15 mouse cellular contexts compared by ENCODE assay signal in genomic region chr8:11384841-11385240, GRCm38 (mm10).
DNase-seq lines count a peak whose midpoint lies in the region; ATAC-seq and TF ChIP-seq lines count a peak whose summit lies in the region.
"Had no signal": no experiment of that assay in that cellular context is flagged by ENCODE, and none has a peak within 500 bp of the region (broad histone marks: within the 10 kb centered on the region; RNA-seq: fewer than 3 reads in every experiment).

No protein-coding gene starts in this region.

- ATAC-seq in embryonic facial prominence, embryonic 13.5 days (ENCODE audit: insufficient number of reproducible peaks, insufficient read depth, low FRiP score, low TSS enrichment, low read depth): no peak
- ATAC-seq in hindbrain, postnatal 0 days: no peak
- ATAC-seq in hindbrain, embryonic 16.5 days: no peak
- ATAC-seq in midbrain, postnatal 0 days (ENCODE audit: low FRiP score): no peak
- ATAC-seq in midbrain, embryonic 16.5 days: no peak
- ATAC-seq in stomach, embryonic 16.5 days (ENCODE audit: insufficient read depth, low FRiP score): no peak
- ATAC-seq: forebrain, embryonic 16.5 days; liver, embryonic 12.5 days had no signal

- peak; percentile 18; the same call in 1 of the 2 replicates for TF ChIP-seq CTCF in hindbrain, postnatal 0 days (IDR thresholded peaks at IDR 0.05; ENCODE audit: low read depth)
- peak; percentile 17; the same call in 1 of the 2 replicates for TF ChIP-seq CTCF in midbrain, postnatal 0 days (IDR thresholded peaks at IDR 0.05)

- H3K36me3 ChIP-seq in embryonic facial prominence, embryonic 13.5 days: no peaks in the 10 kb centered on the region
- H3K36me3 ChIP-seq in embryonic facial prominence, embryonic 10.5 days (replicated peaks): peaks cover 1% of the 10 kb centered on the region
- no peaks in the 10 kb centered on the region for H3K36me3 ChIP-seq in hindbrain, postnatal 0 days (ENCODE audit: insufficient read depth, low read length)
- no peaks in the 10 kb centered on the region for H3K36me3 ChIP-seq in hindbrain, embryonic 16.5 days (ENCODE audit: control insufficient read depth, insufficient read depth, low read length)
- no peaks in the 10 kb centered on the region for H3K36me3 ChIP-seq in midbrain, postnatal 0 days (ENCODE audit: insufficient read depth, low read length)
- no peaks in the 10 kb centered on the region for H3K36me3 ChIP-seq in midbrain, embryonic 16.5 days (ENCODE audit: control insufficient read depth, insufficient read depth, low read length)
- no peaks in the 10 kb centered on the region for H3K36me3 ChIP-seq in stomach, embryonic 16.5 days (ENCODE audit: control insufficient read depth, insufficient read depth, low read length)
- H3K36me3 ChIP-seq: embryonic facial prominence, embryonic 12.5 days; liver, embryonic 12.5 days had no signal

- no peak overlapping the region for H3K4me2 ChIP-seq in embryonic facial prominence, embryonic 13.5 days
- no peak overlapping the region for H3K4me2 ChIP-seq in hindbrain, postnatal 0 days (ENCODE audit: low read depth, low read length)
- H3K4me2 ChIP-seq in hindbrain, embryonic 16.5 days (ENCODE audit: low read length): no peak overlapping the region
- H3K4me2 ChIP-seq in midbrain, postnatal 0 days (ENCODE audit: low read depth, low read length, poor library complexity, severe bottlenecking): no peak overlapping the region
- no peak overlapping the region for H3K4me2 ChIP-seq in midbrain, embryonic 16.5 days (ENCODE audit: low read length)
- H3K4me2 ChIP-seq in stomach, embryonic 16.5 days (ENCODE audit: low read depth, low read length): no peak overlapping the region
- H3K4me2 ChIP-seq: embryonic facial prominence, embryonic 12.5 days; hindbrain, embryonic 14.5 days; liver, embryonic 12.5 days had no signal

- H3K9me3 ChIP-seq in embryonic facial prominence, embryonic 13.5 days: no peaks in the 10 kb centered on the region
- no peaks in the 10 kb centered on the region for H3K9me3 ChIP-seq in embryonic facial prominence, embryonic 10.5 days
- H3K9me3 ChIP-seq in hindbrain, postnatal 0 days (ENCODE audit: low read length): no peaks in the 10 kb centered on the region
- no peaks in the 10 kb centered on the region for H3K9me3 ChIP-seq in hindbrain, embryonic 16.5 days (ENCODE audit: control insufficient read depth, low read length)
- no peaks in the 10 kb centered on the region for H3K9me3 ChIP-seq in midbrain, postnatal 0 days (ENCODE audit: low read length)
- H3K9me3 ChIP-seq in midbrain, embryonic 16.5 days (replicated peaks; ENCODE audit: control insufficient read depth, low read length, poor library complexity, severe bottlenecking): no peaks in the 10 kb centered on the region
- H3K9me3 ChIP-seq in stomach, embryonic 16.5 days (replicated peaks; ENCODE audit: control insufficient read depth, low read length): no peaks in the 10 kb centered on the region
- H3K9me3 ChIP-seq: embryonic facial prominence, embryonic 12.5 days; liver, embryonic 12.5 days had no signal

- no peak overlapping the region for H3K4me3 ChIP-seq in embryonic facial prominence, embryonic 13.5 days
- no peak overlapping the region for H3K4me3 ChIP-seq in embryonic facial prominence, embryonic 10.5 days
- no peak overlapping the region for H3K4me3 ChIP-seq in hindbrain, postnatal 0 days (ENCODE audit: low read length)
- H3K4me3 ChIP-seq in hindbrain, embryonic 16.5 days (ENCODE audit: low read length): no peak overlapping the region
- H3K4me3 ChIP-seq in midbrain, postnatal 0 days (ENCODE audit: low read depth, low read length): no peak overlapping the region
- no peak overlapping the region for H3K4me3 ChIP-seq in midbrain, embryonic 16.5 days (ENCODE audit: low read depth, low read length)
- H3K4me3 ChIP-seq in stomach, embryonic 16.5 days (replicated peaks; ENCODE audit: low read length): no peak overlapping the region
- H3K4me3 ChIP-seq: embryonic facial prominence, embryonic 12.5 days; liver, embryonic 12.5 days had no signal

- 71% methylated on average over 4 of the region's 4 CpGs for WGBS in embryonic facial prominence, embryonic 13.5 days
- WGBS in embryonic facial prominence, embryonic 10.5 days: 87% methylated on average over 4 of the region's 4 CpGs
- WGBS in hindbrain, postnatal 0 days: 78% methylated on average over 4 of the region's 4 CpGs
- 86% methylated on average over 4 of the region's 4 CpGs for WGBS in hindbrain, embryonic 16.5 days
- 82% methylated on average over 4 of the region's 4 CpGs for WGBS in midbrain, postnatal 0 days
- 80% methylated on average over 4 of the region's 4 CpGs for WGBS in midbrain, embryonic 16.5 days
- 56% methylated on average over 4 of the region's 4 CpGs for WGBS in stomach, embryonic 16.5 days

- peak overlapping the region; percentile 44 for H3K27ac ChIP-seq in embryonic facial prominence, embryonic 13.5 days
- H3K27ac ChIP-seq in embryonic facial prominence, embryonic 10.5 days (replicated peaks): no peak overlapping the region
- no peak overlapping the region for H3K27ac ChIP-seq in hindbrain, postnatal 0 days
- no peak overlapping the region for H3K27ac ChIP-seq in hindbrain, embryonic 16.5 days (ENCODE audit: low read depth, low read length)
- no peak overlapping the region for H3K27ac ChIP-seq in midbrain, postnatal 0 days (ENCODE audit: low read depth, low read length)
- no peak overlapping the region for H3K27ac ChIP-seq in midbrain, embryonic 16.5 days (ENCODE audit: low read length)
- peak overlapping the region; percentile 68 for H3K27ac ChIP-seq in stomach, embryonic 16.5 days (ENCODE audit: low read length)
- H3K27ac ChIP-seq: embryonic facial prominence, embryonic 12.5 days; hindbrain, embryonic 14.5 days; liver, embryonic 12.5 days had no signal

- no peak overlapping the region for H3K9ac ChIP-seq in embryonic facial prominence, embryonic 13.5 days
- H3K9ac ChIP-seq in hindbrain, postnatal 0 days (replicated peaks; ENCODE audit: low read length): no peak overlapping the region
- no peak overlapping the region for H3K9ac ChIP-seq in hindbrain, embryonic 16.5 days (ENCODE audit: low read depth, low read length)
- no peak overlapping the region for H3K9ac ChIP-seq in midbrain, postnatal 0 days (replicated peaks; ENCODE audit: low read length, poor library complexity, severe bottlenecking)
- no peak overlapping the region for H3K9ac ChIP-seq in midbrain, embryonic 16.5 days (ENCODE audit: low read depth, low read length)
- H3K9ac ChIP-seq in stomach, embryonic 16.5 days (ENCODE audit: low read length): no peak overlapping the region
- H3K9ac ChIP-seq: embryonic facial prominence, embryonic 12.5 days; hindbrain, embryonic 14.5 days; liver, embryonic 12.5 days had no signal

- H3K4me1 ChIP-seq in embryonic facial prominence, embryonic 13.5 days: peaks cover 36% of the 10 kb centered on the region
- H3K4me1 ChIP-seq in embryonic facial prominence, embryonic 10.5 days: peaks cover 37% of the 10 kb centered on the region
- peaks cover 21% of the 10 kb centered on the region for H3K4me1 ChIP-seq in hindbrain, postnatal 0 days (ENCODE audit: insufficient read depth, low read length)
- H3K4me1 ChIP-seq in hindbrain, embryonic 16.5 days (ENCODE audit: control insufficient read depth, insufficient read depth, low read depth, low read length): peaks cover 13% of the 10 kb centered on the region
- no peaks in the 10 kb centered on the region; the same call in 1 of the 2 replicates for H3K4me1 ChIP-seq in midbrain, postnatal 0 days (ENCODE audit: insufficient read depth, low read length)
- peaks cover 8% of the 10 kb centered on the region for H3K4me1 ChIP-seq in midbrain, embryonic 16.5 days (ENCODE audit: control insufficient read depth, insufficient read depth, low read length)
- peaks cover 25% of the 10 kb centered on the region for H3K4me1 ChIP-seq in stomach, embryonic 16.5 days (ENCODE audit: control insufficient read depth, insufficient read depth, low read length)
- H3K4me1 ChIP-seq: liver, embryonic 12.5 days had no signal

- DNase-seq in embryonic facial prominence, embryonic 10.5 days (ENCODE audit: low spot score): no peak
- DNase-seq in hindbrain, postnatal 0 days (ENCODE audit: low spot score): no peak
- DNase-seq in midbrain, postnatal 0 days (ENCODE audit: low spot score): no peak
- no peak for DNase-seq in layer of hippocampus, postnatal 36 days
- DNase-seq: cerebellum, postnatal 25 days; kidney, postnatal 25 days; thymus, postnatal 14 days had no signal

- H3K27me3 ChIP-seq in embryonic facial prominence, embryonic 13.5 days: no peaks in the 10 kb centered on the region
- no peaks in the 10 kb centered on the region for H3K27me3 ChIP-seq in embryonic facial prominence, embryonic 10.5 days (replicated peaks; ENCODE audit: low read depth, poor library complexity, severe bottlenecking)
- no peaks in the 10 kb centered on the region for H3K27me3 ChIP-seq in hindbrain, postnatal 0 days (ENCODE audit: insufficient read depth, low read length)
- H3K27me3 ChIP-seq in hindbrain, embryonic 16.5 days (replicated peaks; ENCODE audit: control insufficient read depth, insufficient read depth, low read length): no peaks in the 10 kb centered on the region
- no peaks in the 10 kb centered on the region for H3K27me3 ChIP-seq in midbrain, postnatal 0 days (ENCODE audit: insufficient read depth, low read length)
- no peaks in the 10 kb centered on the region for H3K27me3 ChIP-seq in midbrain, embryonic 16.5 days (ENCODE audit: control insufficient read depth, insufficient read depth, low read depth, low read length)
- no peaks in the 10 kb centered on the region for H3K27me3 ChIP-seq in stomach, embryonic 16.5 days (ENCODE audit: control insufficient read depth, insufficient read depth, low read length)
- H3K27me3 ChIP-seq: embryonic facial prominence, embryonic 12.5 days had no signal

Comparison
In these comparisons a context has a peak if more than half of its experiments do, and no peak if none do; other contexts are left out.
1. H3K27ac ChIP-seq: peak in embryonic facial prominence, embryonic 13.5 days (single experiment) and stomach, embryonic 16.5 days (single experiment); none in embryonic facial prominence, embryonic 10.5 days (single experiment), hindbrain, postnatal 0 days (single experiment), hindbrain, embryonic 16.5 days (single experiment), midbrain, postnatal 0 days (single experiment) and midbrain, embryonic 16.5 days (single experiment).